Mouse (Mus musculus) midbrain, postnatal 0 days (tissue): ENCODE data around the gene Tmem198b. TPM values are rescaled to one million over a fixed set of nuclear protein-coding genes. Genes with fewer than 3 reads are reported as not detected.

Experiments used
- ATAC-seq: fragments of 200-750 bp; cut with Nextera tagmentation; 2 replicates; pipeline ENCODE4 v1.8.0; 2017; ENCODE audit warnings: moderate number of reproducible peaks, mild to moderate bottlenecking, moderate TSS enrichment, moderate library complexity; ENCODE audit not compliant: low FRiP score
- DNase-seq: peaks from one replicate; pipeline ENCODE4 v3.0.0-alpha.2; 2015; ENCODE audit warnings: low spot score
- H3K27ac ChIP-seq: fragments of 300-500 bp; sonication (generic); 2 replicates; pipeline ENCODE4 v1.5.1; 2014; ENCODE audit warnings: low read depth, mild to moderate bottlenecking, low read length, mixed read lengths
- H3K27me3 ChIP-seq: fragments of 300-500 bp; sonication (generic); 2 replicates; pipeline ENCODE4 v1.6.1; 2014; ENCODE audit warnings: low read length, control low read depth, mixed read lengths; ENCODE audit not compliant: insufficient read depth
- H3K36me3 ChIP-seq: fragments of 300-500 bp; sonication (generic); 2 replicates; pipeline ENCODE4 v1.6.1; 2014; ENCODE audit warnings: low read length, control low read depth, mixed read lengths; ENCODE audit not compliant: insufficient read depth
- H3K4me1 ChIP-seq: fragments of 300-500 bp; sonication (generic); 2 replicates; pipeline ENCODE4 v1.6.1; 2014; ENCODE audit warnings: mild to moderate bottlenecking, control low read depth, antibody characterized with exemption, low read length, mixed read lengths; ENCODE audit not compliant: insufficient read depth
- H3K4me2 ChIP-seq: fragments of 300-500 bp; sonication (generic); 2 replicates; pipeline ENCODE4 v1.6.1; 2014; ENCODE audit warnings: low read depth, mild to moderate bottlenecking, low read length, mixed read lengths; ENCODE audit not compliant: poor library complexity, severe bottlenecking
- H3K4me3 ChIP-seq: fragments of 300-500 bp; sonication (generic); 2 replicates; pipeline ENCODE4 v1.5.1; 2014; ENCODE audit warnings: low read depth, mild to moderate bottlenecking, low read length, moderate library complexity
- H3K9ac ChIP-seq: fragments of 300-500 bp; sonication (generic); replicated peaks from 2 replicates; pipeline ENCODE4 v1.6.1; 2014; ENCODE audit warnings: mild to moderate bottlenecking, low read length, moderate library complexity, mixed read lengths; ENCODE audit not compliant: poor library complexity, severe bottlenecking
- H3K9me3 ChIP-seq: fragments of 300-500 bp; sonication (generic); 2 replicates; pipeline ENCODE4 v1.6.1; 2016; ENCODE audit warnings: low read length, control low read depth
- CTCF ChIP-seq: IDR thresholded peaks from 2 replicates; pipeline ENCODE4 v1.5.1; 2016; ENCODE audit warnings: antibody characterized with exemption, mild to moderate bottlenecking
- WGBS: fragments of 180-500 bp; shearing (Covaris S2); extraction: QIAGEN DNeasy Blood & Tissue Kit; methylation state at CpG from one replicate; pipeline ENCODE4 v1.1.7; 2014; 5-methylcytosine and 5-hydroxymethylcytosine counted together
- polyA plus RNA-seq: library from polyadenylated mRNA; unstranded; fragments of >200 nt; fragmentation: Nextera tagmentation; extraction: Ambion mirVana; gene quantifications from 2 replicates; pipeline ENCODE4 v1.2.1, GENCODE M21; 2015
- total RNA-seq: library from RNA; depleted of rRNA; stranded (reverse); fragments of >200 nt; gene quantifications from 2 replicates; pipeline ENCODE4 v1.2.3, GENCODE M21; 2014; rRNA removed

Gene Tmem198b
- total and polyA plus RNA-seq, 2 experiments from 2014 or later: 17.1 to 21.8 TPM

DNA sequence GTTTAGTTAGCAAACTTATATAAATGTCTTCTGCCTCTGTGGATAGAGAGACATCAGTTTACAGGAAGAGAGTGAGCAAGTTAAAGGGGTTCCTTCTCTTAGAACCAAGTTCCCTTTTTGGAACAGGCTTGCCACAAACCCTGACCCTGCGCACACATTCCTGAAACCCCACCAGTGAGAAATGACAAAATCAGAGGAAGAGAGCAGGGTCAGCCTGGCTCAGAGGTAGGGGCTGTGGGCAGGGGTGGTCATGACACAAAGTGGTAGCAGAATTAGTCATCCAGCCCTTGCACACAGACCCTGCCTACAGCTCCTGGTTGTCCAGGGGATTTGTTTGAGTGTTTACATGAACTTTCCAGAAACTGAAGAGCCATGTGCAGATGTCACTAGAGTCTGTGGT lies 24.0 kb downstream of the Tmem198b start:
- no peak for DNase-seq
- Histone ChIP-seq H3K27ac (no peak overlapping the region), H3K4me2 (no peak overlapping the region), H3K36me3 (no peaks in the 10 kb centered on the region), H3K4me1 (no peaks in the 10 kb centered on the region), H3K4me3 (no peak overlapping the region), H3K9me3 (peaks cover 7% of the 10 kb centered on the region; the same call in 1 of the 2 replicates), H3K9ac (no peak overlapping the region), H3K27me3 (no peaks in the 10 kb centered on the region)
- ATAC-seq: no peak
- WGBS: 92% methylated on average over 1 of the region's 1 CpGs
- no peak for TF ChIP-seq CTCF

DNA sequence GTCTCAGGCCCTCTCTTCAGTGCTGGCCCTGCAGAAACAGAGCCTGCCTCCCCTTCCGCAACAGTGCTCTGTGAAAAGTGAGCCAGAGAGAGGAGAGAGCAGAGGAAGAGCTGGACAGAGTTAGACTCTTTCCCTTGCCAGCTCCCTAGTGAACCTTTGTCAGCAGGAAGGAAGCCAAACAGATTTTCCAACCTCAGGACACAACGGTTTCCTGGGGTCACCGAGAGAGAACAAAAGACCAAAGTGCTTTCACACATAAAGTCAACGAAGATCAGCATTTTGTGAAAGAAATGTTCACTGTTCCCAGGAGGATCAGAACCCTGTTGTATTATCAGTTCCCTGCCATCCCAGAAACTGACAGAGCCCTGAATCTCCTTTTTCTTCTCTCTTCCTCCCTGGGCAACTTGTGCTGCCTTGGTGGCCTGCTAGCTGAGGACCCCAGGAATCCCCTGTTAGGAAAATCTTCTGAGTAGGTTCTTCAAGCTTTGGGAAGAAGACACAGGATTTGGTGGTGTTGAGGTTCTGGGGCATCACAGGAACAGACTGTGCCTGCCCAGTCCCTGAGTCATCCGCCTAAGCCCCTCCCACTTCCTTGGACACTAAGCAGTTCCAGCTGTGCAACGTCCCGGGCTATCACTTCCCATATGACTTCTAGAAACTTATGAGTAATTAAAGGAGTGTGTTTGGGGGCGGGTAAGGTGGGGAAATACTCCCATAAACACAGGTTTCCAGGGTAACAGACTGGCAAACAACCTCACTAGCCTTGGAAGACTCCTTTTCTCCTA lies 25.0 kb downstream of the Tmem198b start:
- Histone ChIP-seq H3K27me3 (no peaks in the 10 kb centered on the region), H3K9ac (no peak overlapping the region), H3K4me3 (no peak overlapping the region), H3K4me1 (no peaks in the 10 kb centered on the region), H3K9me3 (peaks cover 6% of the 10 kb centered on the region; the same call in 1 of the 2 replicates), H3K36me3 (no peaks in the 10 kb centered on the region), H3K27ac (peak overlapping the region; percentile 57), H3K4me2 (no peak overlapping the region)
- DNase-seq (peak; percentile 3), ATAC-seq (no peak)
- WGBS: 24% methylated on average over 8 of the region's 8 CpGs
- no peak for TF ChIP-seq CTCF

DNA sequence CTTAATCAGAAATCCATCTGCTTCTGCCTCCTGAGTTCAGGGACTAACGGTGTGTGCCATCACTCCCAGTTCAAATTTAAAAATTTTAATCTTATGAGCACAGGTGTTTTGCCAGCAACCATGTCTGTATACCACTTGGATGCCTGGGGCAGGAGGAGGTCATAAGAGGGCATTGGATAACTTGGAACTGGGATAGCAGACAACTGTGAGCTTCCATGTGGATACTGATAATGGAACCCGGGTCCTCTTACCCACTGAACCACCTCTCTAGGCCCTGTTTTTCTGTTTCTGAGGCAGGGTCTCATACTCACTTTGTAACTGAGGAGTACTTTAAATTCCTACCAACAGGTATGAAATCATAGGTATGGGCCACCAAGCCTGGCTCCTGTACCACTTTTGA lies 25.7 kb downstream of the Tmem198b start:
- H3K4me1 ChIP-seq: no peaks in the 10 kb centered on the region
- H3K27me3 ChIP-seq: no peaks in the 10 kb centered on the region
- no peaks in the 10 kb centered on the region for H3K36me3 ChIP-seq
- H3K9me3 ChIP-seq: 0 out of 2 replicates have a peak, but pooled peaks cover 3% of the 10 kb centered on the region
- no peak overlapping the region for H3K4me2 ChIP-seq
- no peak overlapping the region for H3K4me3 ChIP-seq
- H3K9ac ChIP-seq: no peak overlapping the region
- ATAC-seq (no peak), DNase-seq (no peak)
- peak overlapping the region; percentile 57; the same call in 1 of the 2 replicates for H3K27ac ChIP-seq
- 91% methylated on average over 2 of the region's 2 CpGs for WGBS
- no peak for TF ChIP-seq CTCF

DNA sequence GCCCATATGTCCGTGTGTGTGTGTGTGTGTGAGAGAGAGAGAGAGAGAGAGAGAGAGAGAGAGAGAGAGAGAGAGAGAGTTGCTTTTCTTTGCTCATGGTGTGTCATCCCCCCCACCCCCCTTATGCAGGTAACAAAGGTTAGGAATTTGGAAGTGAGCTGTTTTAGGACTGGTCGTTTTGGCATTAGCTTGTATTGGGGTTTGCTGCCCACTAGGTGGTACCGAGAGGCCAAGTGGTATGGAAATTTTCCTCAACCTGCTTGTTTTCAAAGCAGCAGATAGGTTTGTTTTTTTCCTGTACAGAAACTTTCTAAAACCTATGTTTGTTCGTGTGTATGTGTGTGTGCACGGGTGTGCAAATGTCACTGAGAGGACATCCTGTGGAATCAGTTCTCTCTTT lies 30.5 kb downstream of the Tmem198b start:
- 27% methylated on average over 5 of the region's 5 CpGs for WGBS

DNA sequence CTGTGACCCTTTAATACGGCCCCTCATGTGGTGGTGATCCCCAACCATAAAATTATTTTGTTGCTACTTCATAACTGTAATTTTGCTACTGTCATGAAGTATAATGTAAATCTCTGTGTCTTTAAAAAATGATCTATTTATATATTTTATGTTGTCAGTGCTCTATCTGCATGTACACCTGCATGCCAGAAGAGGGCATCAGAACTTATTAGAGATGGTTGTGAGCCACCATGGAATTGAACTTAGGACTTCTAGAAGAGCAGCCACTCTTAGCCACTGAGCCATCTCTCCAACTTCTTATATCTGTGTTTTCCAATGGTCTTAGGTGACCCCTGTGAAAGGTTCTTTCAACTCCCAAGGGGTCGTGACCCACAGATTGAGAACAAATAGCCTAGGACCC lies 31.3 kb downstream of the Tmem198b start:
- no peak for ATAC-seq
- 82% methylated on average over 2 of the region's 2 CpGs for WGBS

More for the DNA sequence above, 30.5 kb downstream of the Tmem198b start:
- H3K9ac ChIP-seq: no peak overlapping the region
- peak; percentile 65 for TF ChIP-seq CTCF
- H3K9me3 ChIP-seq: no peaks in the 10 kb centered on the region
- H3K27me3 ChIP-seq: no peaks in the 10 kb centered on the region
- no peaks in the 10 kb centered on the region for H3K4me1 ChIP-seq
- no peak overlapping the region for H3K4me3 ChIP-seq
- H3K4me2 ChIP-seq: no peak overlapping the region
- ATAC-seq: no peak
- DNase-seq: no peak
- H3K36me3 ChIP-seq: no peaks in the 10 kb centered on the region
- no peak overlapping the region for H3K27ac ChIP-seq

More for the DNA sequence above, 31.3 kb downstream of the Tmem198b start:
- Histone ChIP-seq H3K4me1 (no peaks in the 10 kb centered on the region), H3K9ac (no peak overlapping the region), H3K9me3 (no peaks in the 10 kb centered on the region), H3K27ac (no peak overlapping the region), H3K36me3 (no peaks in the 10 kb centered on the region), H3K4me3 (no peak overlapping the region), H3K27me3 (no peaks in the 10 kb centered on the region), H3K4me2 (no peak overlapping the region)
- TF ChIP-seq CTCF: peak; percentile 47
- no peak for DNase-seq

Other genes starting within 250 kb of the Tmem198b start
- 78.0 and 82.4 TPM in 2 replicates for gene Pa2g4, start 238.4 kb downstream of the Tmem198b start, total RNA-seq
- gene Pa2g4, start 238.4 kb downstream of the Tmem198b start, polyA plus RNA-seq: 107 and 110 TPM in 2 replicates
- 1.1 and 1.2 TPM in 2 replicates for gene Erbb3, start 214.7 kb downstream of the Tmem198b start, total RNA-seq
- gene Erbb3, start 214.7 kb downstream of the Tmem198b start, polyA plus RNA-seq: 0.21 and 0.33 TPM in 2 replicates
- gene Rps26, start 177.6 kb downstream of the Tmem198b start, total RNA-seq: 1,580 and 1,646 TPM in 2 replicates
- 382 and 398 TPM in 2 replicates for gene Rps26, start 177.6 kb downstream of the Tmem198b start, polyA plus RNA-seq
- gene Ikzf4, start 158.4 kb downstream of the Tmem198b start, total RNA-seq: 21.9 and 26.2 TPM in 2 replicates
- 16.8 and 17.9 TPM in 2 replicates for gene Ikzf4, start 158.4 kb downstream of the Tmem198b start, polyA plus RNA-seq
- gene Suox, start 130.3 kb downstream of the Tmem198b start, total RNA-seq: 11.5 and 15.7 TPM in 2 replicates
- gene Suox, start 130.3 kb downstream of the Tmem198b start, polyA plus RNA-seq: 8.9 and 11.8 TPM in 2 replicates
- 129 and 131 TPM in 2 replicates for gene Rab5b, start 108.1 kb downstream of the Tmem198b start, total RNA-seq
- 112 and 115 TPM in 2 replicates for gene Rab5b, start 108.1 kb downstream of the Tmem198b start, polyA plus RNA-seq
- gene Pmel, start 100.2 kb downstream of the Tmem198b start, total RNA-seq: 0.76 and 3.4 TPM in 2 replicates
- gene Pmel, start 100.2 kb downstream of the Tmem198b start, polyA plus RNA-seq: 1.0 and 1.1 TPM in 2 replicates
- 7.8 and 11.1 TPM in 2 replicates for gene Cdk2, start 99.3 kb downstream of the Tmem198b start, total RNA-seq
- 8.7 and 10.7 TPM in 2 replicates for gene Cdk2, start 99.3 kb downstream of the Tmem198b start, polyA plus RNA-seq
- gene Dgka, start 59.5 kb downstream of the Tmem198b start, total RNA-seq: 4.5 and 7.5 TPM in 2 replicates
- gene Dgka, start 59.5 kb downstream of the Tmem198b start, polyA plus RNA-seq: 4.9 and 5.1 TPM in 2 replicates
- 54.9 and 60.1 TPM in 2 replicates for gene Pym1, start 56.5 kb downstream of the Tmem198b start, total RNA-seq
- gene Pym1, start 56.5 kb downstream of the Tmem198b start, polyA plus RNA-seq: 48.0 and 52.2 TPM in 2 replicates
- 1.3 and 1.8 TPM in 2 replicates for gene Mmp19, start 13.5 kb downstream of the Tmem198b start, total RNA-seq
- 0.29 and 0.54 TPM in 2 replicates for gene Mmp19, start 13.5 kb downstream of the Tmem198b start, polyA plus RNA-seq
- gene Dnajc14, start 308 bp downstream of the Tmem198b start, total RNA-seq: 31.4 and 39.4 TPM in 2 replicates
- 34.6 and 37.7 TPM in 2 replicates for gene Dnajc14, start 308 bp downstream of the Tmem198b start, polyA plus RNA-seq
- gene Sarnp, start 13.0 kb upstream of the Tmem198b start, total RNA-seq: 30.7 and 36.8 TPM in 2 replicates
- gene Sarnp, start 13.0 kb upstream of the Tmem198b start, polyA plus RNA-seq: 120 and 126 TPM in 2 replicates
- gene Ormdl2, start 17.3 kb upstream of the Tmem198b start, total RNA-seq: 6.9 and 11.1 TPM in 2 replicates
- 15.0 and 15.6 TPM in 2 replicates for gene Ormdl2, start 17.3 kb upstream of the Tmem198b start, polyA plus RNA-seq
- 16.9 and 22.4 TPM in 2 replicates for gene Gdf11, start 87.3 kb upstream of the Tmem198b start, total RNA-seq
- gene Gdf11, start 87.3 kb upstream of the Tmem198b start, polyA plus RNA-seq: 6.5 and 7.5 TPM in 2 replicates
- 16.6 and 28.6 TPM in 2 replicates for gene Cd63, start 96.6 kb upstream of the Tmem198b start, total RNA-seq
- gene Cd63, start 96.6 kb upstream of the Tmem198b start, polyA plus RNA-seq: 231 and 238 TPM in 2 replicates
- 8.8 and 10.5 TPM in 2 replicates for gene Rdh5, start 118.5 kb upstream of the Tmem198b start, total RNA-seq
- 8.8 and 10.8 TPM in 2 replicates for gene Rdh5, start 118.5 kb upstream of the Tmem198b start, polyA plus RNA-seq
- 87.8 and 100 TPM in 2 replicates for gene Bloc1s1, start 119.7 kb upstream of the Tmem198b start, total RNA-seq
- 240 and 265 TPM in 2 replicates for gene Bloc1s1, start 119.7 kb upstream of the Tmem198b start, polyA plus RNA-seq
- gene Itga7, start 129.4 kb upstream of the Tmem198b start, total RNA-seq: 18.9 and 23.3 TPM in 2 replicates
- 13.6 and 14.0 TPM in 2 replicates for gene Itga7, start 129.4 kb upstream of the Tmem198b start, polyA plus RNA-seq
- gene Mettl7b, start 156.6 kb upstream of the Tmem198b start, total RNA-seq: not detected in 2 replicates
- gene Mettl7b, start 156.6 kb upstream of the Tmem198b start, polyA plus RNA-seq: not detected in 2 replicates
- not detected in 2 replicates for gene Olfr9, start 185.1 kb upstream of the Tmem198b start, total RNA-seq
- gene Olfr9, start 185.1 kb upstream of the Tmem198b start, polyA plus RNA-seq: not detected in 2 replicates
- not detected in 2 replicates for gene Olfr763, start 206.4 kb upstream of the Tmem198b start, total RNA-seq
- not detected in 2 replicates for gene Olfr763, start 206.4 kb upstream of the Tmem198b start, polyA plus RNA-seq
- gene Olfr764-ps1, start 235.5 kb upstream of the Tmem198b start, total RNA-seq: not detected in 2 replicates
- not detected in 2 replicates for gene Olfr764-ps1, start 235.5 kb upstream of the Tmem198b start, polyA plus RNA-seq
- gene Olfr765, start 245.6 kb upstream of the Tmem198b start, total RNA-seq: not detected in 2 replicates
- not detected in 2 replicates for gene Olfr765, start 245.6 kb upstream of the Tmem198b start, polyA plus RNA-seq